8 mouse cellular contexts compared by ENCODE assay signal in the genomic region with DNA sequence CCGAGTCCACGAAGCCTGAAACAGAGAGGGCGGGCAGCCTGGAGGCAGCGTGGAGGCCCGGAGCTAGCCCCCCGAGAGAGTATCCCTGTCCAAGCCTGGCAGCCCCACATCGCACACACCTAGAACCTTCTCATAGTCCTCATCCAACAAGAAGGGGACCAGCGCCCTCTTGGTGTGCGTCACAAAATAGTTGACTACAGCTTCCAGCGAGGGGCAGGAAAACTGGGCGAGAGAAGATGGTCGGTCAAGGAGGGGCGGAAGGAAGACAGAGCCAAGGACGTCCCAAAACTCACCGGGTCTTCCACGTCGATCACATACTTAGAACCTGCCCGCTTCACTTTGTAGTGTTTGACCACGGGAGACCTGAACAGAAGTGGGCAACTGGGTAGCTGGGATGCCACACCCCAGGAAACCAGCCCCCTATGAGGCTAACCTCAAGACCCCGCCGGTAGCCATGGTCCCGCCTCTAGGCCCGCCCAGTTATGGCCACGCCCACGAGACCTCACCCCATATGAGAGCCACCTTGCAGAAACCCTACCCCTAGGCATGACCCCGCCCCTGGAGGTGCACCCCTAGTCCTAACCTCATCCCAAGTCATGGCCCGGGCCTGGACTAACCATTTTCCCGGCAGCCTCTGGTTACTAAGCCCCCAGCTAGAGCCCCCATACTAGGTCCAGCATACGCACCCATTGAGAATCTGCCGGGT. TPM values are rescaled to one million over a fixed set of nuclear protein-coding genes. Genes with fewer than 3 reads are reported as not detected.
DNase-seq lines count a peak whose midpoint lies in the region; ATAC-seq and TF ChIP-seq lines count a peak whose summit lies in the region.

No protein-coding gene starts in this region.

- DNase-seq in heart, postnatal 14 days, result no peak
- DNase-seq in liver, embryonic 14.5 days (ENCODE audit: low read depth in 3 of 3, low spot score in 3 of 3), result no peak
- no peak for DNase-seq in ovary, postnatal 10 days (ENCODE audit: low spot score)
- DNase-seq in spleen, postnatal 4 days (ENCODE audit: low spot score in 2 of 2), result no peak
- DNase-seq in frontal cortex, postnatal 10 days (ENCODE audit: low spot score in 2 of 2), result no peak

- no peak for TF ChIP-seq EP300 in ES-Bruce4 (IDR thresholded peaks at IDR 0.05; ENCODE audit: insufficient read depth, low read depth, low read length)
- TF ChIP-seq EP300 in liver, embryonic 14.5 days (IDR thresholded peaks at IDR 0.05; ENCODE audit: low read depth), result no peak

- no peak for TF ChIP-seq POLR2A in ES-Bruce4 (IDR thresholded peaks at IDR 0.05; ENCODE audit: insufficient read depth, low read length)

- 0 out of 2 replicates have a peak overlapping the region, but pooled peaks have one; percentile 3 for H3K4me3 ChIP-seq in heart, embryonic 12.5 days
- peak overlapping the region; percentile 63 for H3K4me3 ChIP-seq in ES-Bruce4 (ENCODE audit: low read depth, low read length)
- H3K4me3 ChIP-seq in embryonic facial prominence, embryonic 15.5 days (replicated peaks), result peak overlapping the region; percentile 2
- no peak overlapping the region for H3K4me3 ChIP-seq in liver, embryonic 14.5 days (ENCODE audit: insufficient read depth in 1 of 2, low read depth in 2 of 2, low read length in 2 of 2)

- intact Hi-C loops in heart, postnatal 14 days (cut with DNase I), result no loop called here

- TF ChIP-seq CTCF in ES-Bruce4 (IDR thresholded peaks at IDR 0.05; ENCODE audit: low read depth, low read length), result peak; percentile 45
- TF ChIP-seq CTCF in liver, embryonic 14.5 days (IDR thresholded peaks at IDR 0.05; ENCODE audit: low read depth), result no peak

- H3K36me3 ChIP-seq in heart, embryonic 12.5 days, result 0 out of 2 replicates have a peak, but pooled peaks cover 6% of the 10 kb centered on the region
- H3K36me3 ChIP-seq in ES-Bruce4 (ENCODE audit: control insufficient read depth, insufficient read depth, low read length, poor library complexity, severe bottlenecking), result no peaks in the 10 kb centered on the region
- peaks cover 11% of the 10 kb centered on the region; the same call in 1 of the 2 replicates for H3K36me3 ChIP-seq in embryonic facial prominence, embryonic 15.5 days
- no peaks in the 10 kb centered on the region for H3K36me3 ChIP-seq in liver, embryonic 14.5 days (replicated peaks; ENCODE audit: control insufficient read depth, insufficient read depth, low read depth)

- no peaks in the 10 kb centered on the region for H3K9me3 ChIP-seq in heart, embryonic 12.5 days (replicated peaks)
- no peaks in the 10 kb centered on the region for H3K9me3 ChIP-seq in ES-Bruce4 (replicated peaks; ENCODE audit: control insufficient read depth, insufficient read depth, low read length, poor library complexity, severe bottlenecking)
- no peaks in the 10 kb centered on the region for H3K9me3 ChIP-seq in embryonic facial prominence, embryonic 15.5 days (replicated peaks)
- H3K9me3 ChIP-seq in liver, embryonic 14.5 days (ENCODE audit: control insufficient read depth, low read length), result no peaks in the 10 kb centered on the region

- no peak overlapping the region for H3K9ac ChIP-seq in heart, embryonic 12.5 days
- peak overlapping the region; percentile 4 for H3K9ac ChIP-seq in ES-Bruce4 (ENCODE audit: low read depth, poor library complexity, severe bottlenecking)
- no peak overlapping the region for H3K9ac ChIP-seq in embryonic facial prominence, embryonic 15.5 days
- H3K9ac ChIP-seq in liver, embryonic 14.5 days (replicated peaks), result no peak overlapping the region

- ATAC-seq in heart, embryonic 12.5 days (ENCODE audit: insufficient number of reproducible peaks, low FRiP score), result no peak
- no peak for ATAC-seq in embryonic facial prominence, embryonic 15.5 days (ENCODE audit: insufficient number of reproducible peaks, low FRiP score, low TSS enrichment, low read depth)
- no peak for ATAC-seq in liver, embryonic 14.5 days (ENCODE audit: insufficient read depth)

- peak overlapping the region; percentile 20 for H3K4me2 ChIP-seq in heart, embryonic 12.5 days
- peak overlapping the region; percentile 28 for H3K4me2 ChIP-seq in embryonic facial prominence, embryonic 15.5 days (replicated peaks)
- peak overlapping the region; percentile 31; the same call in 1 of the 2 replicates for H3K4me2 ChIP-seq in liver, embryonic 14.5 days (ENCODE audit: low read depth)

- H3K27me3 ChIP-seq in heart, embryonic 12.5 days (replicated peaks), result peaks cover 20% of the 10 kb centered on the region
- no peaks in the 10 kb centered on the region for H3K27me3 ChIP-seq in ES-Bruce4 (ENCODE audit: control insufficient read depth, insufficient read depth, low read length, poor library complexity, severe bottlenecking)
- peaks cover 10% of the 10 kb centered on the region for H3K27me3 ChIP-seq in embryonic facial prominence, embryonic 15.5 days
- H3K27me3 ChIP-seq in liver, embryonic 14.5 days (ENCODE audit: control insufficient read depth, insufficient read depth, low read length), result no peaks in the 10 kb centered on the region

- H3K27ac ChIP-seq in heart, embryonic 12.5 days (ENCODE audit: poor library complexity, severe bottlenecking), result no peak overlapping the region
- H3K27ac ChIP-seq in ES-Bruce4 (ENCODE audit: insufficient read depth, low read length), result no peak overlapping the region
- no peak overlapping the region for H3K27ac ChIP-seq in embryonic facial prominence, embryonic 15.5 days (replicated peaks)
- no peak overlapping the region for H3K27ac ChIP-seq in liver, embryonic 14.5 days

- 0 out of 2 replicates have a peak, but pooled peaks cover under 1% of the 10 kb centered on the region for H3K4me1 ChIP-seq in heart, embryonic 12.5 days (replicated peaks)
- H3K4me1 ChIP-seq in ES-Bruce4 (ENCODE audit: control insufficient read depth, insufficient read depth, low read length), result no peaks in the 10 kb centered on the region
- H3K4me1 ChIP-seq in embryonic facial prominence, embryonic 15.5 days, result peaks cover 6% of the 10 kb centered on the region; the same call in 1 of the 2 replicates
- H3K4me1 ChIP-seq in liver, embryonic 14.5 days (replicated peaks; ENCODE audit: control insufficient read depth in 2 of 2, insufficient read depth in 2 of 2, low read length in 1 of 2), result no peaks in the 10 kb centered on the region

- 7% methylated on average over 30 of the region's 30 CpGs for WGBS in heart, embryonic 12.5 days
- WGBS in embryonic facial prominence, embryonic 15.5 days, result 6% methylated on average over 30 of the region's 30 CpGs
- 11% methylated on average over 30 of the region's 30 CpGs for WGBS in liver, embryonic 14.5 days (ENCODE audit: insufficient replicate concordance)

RNA-seq across cellular contexts. Expression of a gene that starts 5.4 kb away (rescaled TPM):
- polyA plus RNA-seq in heart, embryonic 12.5 days (2016; fragmentation: Nextera tagmentation; extraction: Ambion mirVana), result 10.2 and 10.4 TPM in 2 replicates
- 10 to 100 TPM; 15.9 to 17.9 TPM for total RNA-seq in heart, postnatal 14 days (2021)
- polyA plus RNA-seq in ES-Bruce4 (2011; ENCODE audit: insufficient read depth, insufficient read length, low read depth, missing spikeins), result 16.7 and 18.1 TPM in 2 replicates
- polyA plus RNA-seq in embryonic facial prominence, embryonic 15.5 days (2015; fragmentation: Nextera tagmentation; extraction: Ambion mirVana), result 23.6 and 24.5 TPM in 2 replicates
- polyA plus RNA-seq in liver, embryonic 14.5 days (2012; rRNA removed), result 1.9 and 2.0 TPM in 2 replicates
- polyA plus RNA-seq in liver, embryonic 14.5 days (2014; fragmentation: Nextera tagmentation; extraction: Ambion mirVana), result 1.8 and 2.8 TPM in 2 replicates

RNA-seq across cellular contexts. Expression of a gene that starts 5.6 kb away (rescaled TPM):
- 75.4 and 78.7 TPM in 2 replicates for polyA plus RNA-seq in heart, embryonic 12.5 days (2016; fragmentation: Nextera tagmentation; extraction: Ambion mirVana)
- total RNA-seq in heart, postnatal 14 days (2021), result 10 to 100 TPM; 44.1 to 49.9 TPM
- 61.9 and 69.3 TPM in 2 replicates for polyA plus RNA-seq in ES-Bruce4 (2011; ENCODE audit: insufficient read depth, insufficient read length, low read depth, missing spikeins)
- 91.3 and 97.2 TPM in 2 replicates for polyA plus RNA-seq in embryonic facial prominence, embryonic 15.5 days (2015; fragmentation: Nextera tagmentation; extraction: Ambion mirVana)
- 15.7 TPM in 2 replicates for polyA plus RNA-seq in liver, embryonic 14.5 days (2012; rRNA removed)
- polyA plus RNA-seq in liver, embryonic 14.5 days (2014; fragmentation: Nextera tagmentation; extraction: Ambion mirVana), result 12.9 and 14.8 TPM in 2 replicates

RNA-seq across cellular contexts. Expression of a gene that starts 13.6 kb away (rescaled TPM):
- polyA plus RNA-seq in heart, embryonic 12.5 days (2016; fragmentation: Nextera tagmentation; extraction: Ambion mirVana), result 5.2 and 5.6 TPM in 2 replicates
- total RNA-seq in heart, postnatal 14 days (2021), result under 1 TPM in 1 of 2 experiments, not detected in 1; 0.74 TPM
- polyA plus RNA-seq in ES-Bruce4 (2011; ENCODE audit: insufficient read depth, insufficient read length, low read depth, missing spikeins), result 22.0 and 46.7 TPM in 2 replicates
- 12.5 and 16.8 TPM in 2 replicates for polyA plus RNA-seq in embryonic facial prominence, embryonic 15.5 days (2015; fragmentation: Nextera tagmentation; extraction: Ambion mirVana)
- 0.27 and 0.30 TPM in 2 replicates for polyA plus RNA-seq in liver, embryonic 14.5 days (2012; rRNA removed)
- polyA plus RNA-seq in liver, embryonic 14.5 days (2014; fragmentation: Nextera tagmentation; extraction: Ambion mirVana), result 0.19 and 0.33 TPM in 2 replicates

RNA-seq across cellular contexts. Expression of a gene that starts 29.7 kb away (rescaled TPM):
- 7.2 and 9.2 TPM in 2 replicates for polyA plus RNA-seq in heart, embryonic 12.5 days (2016; fragmentation: Nextera tagmentation; extraction: Ambion mirVana)
- 1 to 10 TPM; 1.3 to 3.1 TPM for total RNA-seq in heart, postnatal 14 days (2021)
- polyA plus RNA-seq in ES-Bruce4 (2011; ENCODE audit: insufficient read depth, insufficient read length, low read depth, missing spikeins), result 2.5 and 4.3 TPM in 2 replicates
- polyA plus RNA-seq in embryonic facial prominence, embryonic 15.5 days (2015; fragmentation: Nextera tagmentation; extraction: Ambion mirVana), result 20.4 and 22.2 TPM in 2 replicates
- polyA plus RNA-seq in liver, embryonic 14.5 days (2012; rRNA removed), result 0.31 and 0.83 TPM in 2 replicates
- polyA plus RNA-seq in liver, embryonic 14.5 days (2014; fragmentation: Nextera tagmentation; extraction: Ambion mirVana), result not detected in 2 replicates

RNA-seq across cellular contexts. Expression of a gene that starts 36.5 kb away (rescaled TPM):
- polyA plus RNA-seq in heart, embryonic 12.5 days (2016; fragmentation: Nextera tagmentation; extraction: Ambion mirVana), result 93.2 and 96.6 TPM in 2 replicates
- total RNA-seq in heart, postnatal 14 days (2021), result 10 to 100 TPM; 23.0 to 24.1 TPM
- polyA plus RNA-seq in ES-Bruce4 (2011; ENCODE audit: insufficient read depth, insufficient read length, low read depth, missing spikeins), result 52.3 and 57.0 TPM in 2 replicates
- 194 and 201 TPM in 2 replicates for polyA plus RNA-seq in embryonic facial prominence, embryonic 15.5 days (2015; fragmentation: Nextera tagmentation; extraction: Ambion mirVana)
- polyA plus RNA-seq in liver, embryonic 14.5 days (2012; rRNA removed), result 28.8 and 30.0 TPM in 2 replicates
- 32.5 and 32.9 TPM in 2 replicates for polyA plus RNA-seq in liver, embryonic 14.5 days (2014; fragmentation: Nextera tagmentation; extraction: Ambion mirVana)

Comparison
In these comparisons a context has a peak if more than half of its experiments do, and no peak if none do; other contexts are left out.
1. H3K4me3 ChIP-seq: peak in heart, embryonic 12.5 days (single experiment), ES-Bruce4 (single experiment) and embryonic facial prominence, embryonic 15.5 days (single experiment); none in liver, embryonic 14.5 days (0 of 2).
2. Peak in every context shown above with its lines, with median percentiles within 50 percentile points of each other: H3K4me2 ChIP-seq.